Mouse (Mus musculus) lung, adult 2 months (tissue): ENCODE results near the gene Aes.

ENCODE experiments used
- CTCF ChIP-seq: fragments of 200-500 bp; IDR thresholded peaks from 2 replicates; pipeline ENCODE4 v1.5.1; 2011; ENCODE audit warnings: mild to moderate bottlenecking, low read length, control low read depth; ENCODE audit not compliant: insufficient read depth
- POLR2A ChIP-seq: fragments of 200-500 bp; IDR thresholded peaks from 2 replicates; pipeline ENCODE4 v1.6.1; 2011; ENCODE audit warnings: low read depth, mild to moderate bottlenecking, control low read depth, low read length, borderline replicate concordance; ENCODE audit errors: extremely low read depth

- TF ChIP-seq CTCF = no peak
- no peak for TF ChIP-seq POLR2A
Measured at GRCm38 (mm10) chr10:81569507-81570237, 10.4 kb downstream of the Aes start.
